9 mouse cellular contexts compared by ENCODE assay signal in the genomic region with DNA sequence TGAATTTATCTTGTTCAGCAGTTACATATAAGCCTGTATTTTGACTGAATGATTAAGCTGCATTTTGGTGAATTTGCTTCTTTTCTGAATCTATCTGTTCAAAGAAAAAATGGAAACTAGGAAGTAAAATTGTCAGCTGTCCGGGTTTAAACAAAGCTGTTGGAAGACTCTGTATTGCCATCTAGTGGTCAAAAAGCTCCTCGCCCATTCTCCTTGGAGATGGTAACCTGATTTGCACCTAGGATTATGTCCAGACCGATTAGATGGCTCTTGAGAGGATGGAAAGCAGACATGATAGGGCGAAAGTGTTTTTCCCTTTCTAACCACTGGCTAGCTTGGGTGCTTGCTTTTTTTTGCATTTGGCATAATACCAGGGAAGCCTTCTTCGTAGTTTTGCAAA. TPM values are rescaled to one million over a fixed set of nuclear protein-coding genes. Genes with fewer than 3 reads are reported as not detected.
DNase-seq lines count a peak whose midpoint lies in the region; ATAC-seq lines count a peak whose summit lies in the region.
"Had no signal": no experiment of that assay in that cellular context is flagged by ENCODE, and none has a peak within 500 bp of the region (broad histone marks: within the 10 kb centered on the region; RNA-seq: fewer than 3 reads in every experiment).

No protein-coding gene starts in this region.

- H3K27me3 ChIP-seq in forebrain, embryonic 16.5 days (replicated peaks; ENCODE audit: control insufficient read depth, insufficient read depth, low read length), result no peaks in the 10 kb centered on the region
- no peaks in the 10 kb centered on the region for H3K27me3 ChIP-seq in limb, embryonic 11.5 days (ENCODE audit: control insufficient read depth, insufficient read depth, low read length)
- H3K27me3 ChIP-seq: heart, embryonic 13.5 days had no signal

- H3K9ac ChIP-seq in forebrain, embryonic 16.5 days (replicated peaks; ENCODE audit: low read depth, low read length), result no peak overlapping the region
- H3K9ac ChIP-seq in limb, embryonic 11.5 days (ENCODE audit: low read length), result no peak overlapping the region
- H3K9ac ChIP-seq: heart, embryonic 13.5 days had no signal

- no peak overlapping the region for H3K4me2 ChIP-seq in forebrain, embryonic 16.5 days (ENCODE audit: low read length)
- no peak overlapping the region for H3K4me2 ChIP-seq in limb, embryonic 11.5 days (ENCODE audit: low read depth, severe bottlenecking)
- H3K4me2 ChIP-seq: heart, embryonic 13.5 days had no signal

- ATAC-seq in forebrain, embryonic 16.5 days, result 0 out of 2 replicates have a peak, but pooled peaks have one; percentile 67
- no peak for ATAC-seq in limb, embryonic 11.5 days (ENCODE audit: insufficient number of reproducible peaks, low FRiP score, low TSS enrichment, low read depth)
- ATAC-seq in erythroid progenitor cell, adult 5-6 weeks (replicated peaks; ENCODE audit: low FRiP score, poor library complexity, severe bottlenecking), result no peak

- H3K9me3 ChIP-seq in forebrain, embryonic 16.5 days (ENCODE audit: control insufficient read depth, low read length), result no peaks in the 10 kb centered on the region
- H3K9me3 ChIP-seq in limb, embryonic 11.5 days (ENCODE audit: control insufficient read depth, low read length), result no peaks in the 10 kb centered on the region
- H3K9me3 ChIP-seq: heart, embryonic 13.5 days had no signal

- H3K4me1 ChIP-seq in forebrain, embryonic 16.5 days (replicated peaks; ENCODE audit: control insufficient read depth, insufficient read depth, low read length), result no peaks in the 10 kb centered on the region
- H3K4me1 ChIP-seq in limb, embryonic 11.5 days (ENCODE audit: control insufficient read depth, insufficient read depth, low read length), result no peaks in the 10 kb centered on the region
- H3K4me1 ChIP-seq: heart, embryonic 13.5 days had no signal

- no peak overlapping the region for H3K27ac ChIP-seq in forebrain, embryonic 16.5 days (ENCODE audit: low read length)
- no peak overlapping the region for H3K27ac ChIP-seq in limb, embryonic 11.5 days (replicated peaks; ENCODE audit: low read depth, low read length)
- H3K27ac ChIP-seq: heart, embryonic 13.5 days had no signal

- peak; percentile 6 for DNase-seq in 3134 (ENCODE audit: extremely low read depth, insufficient read length, low spot score)
- DNase-seq in B cell, adult 2 months, result peak; percentile 19 to 26
- peak; percentile 28 for DNase-seq in c-Kit-positive CD71-negative TER-119-negative erythroid progenitor cells, embryonic 14.5 days (ENCODE audit: low read depth)
- peak; percentile 69 for DNase-seq in kidney, adult 9 months
- DNase-seq in limb, embryonic 11.5 days (ENCODE audit: low spot score), result peak; percentile 60
- DNase-seq in retina, postnatal 1 day, result peak; percentile 78

- H3K36me3 ChIP-seq in forebrain, embryonic 16.5 days (ENCODE audit: control insufficient read depth, insufficient read depth), result no peaks in the 10 kb centered on the region
- no peaks in the 10 kb centered on the region for H3K36me3 ChIP-seq in limb, embryonic 11.5 days (ENCODE audit: control insufficient read depth, insufficient read depth, low read length)
- H3K36me3 ChIP-seq: heart, embryonic 13.5 days had no signal

- WGBS in forebrain, embryonic 16.5 days, result 33% methylated on average over 5 of the region's 5 CpGs
- WGBS in limb, embryonic 11.5 days, result 37% methylated on average over 5 of the region's 5 CpGs

- H3K4me3 ChIP-seq in forebrain, embryonic 16.5 days (replicated peaks; ENCODE audit: low read length), result no peak overlapping the region
- H3K4me3 ChIP-seq in limb, embryonic 11.5 days (ENCODE audit: low read depth, low read length), result no peak overlapping the region
- H3K4me3 ChIP-seq: heart, embryonic 13.5 days had no signal

RNA-seq across cellular contexts. Expression of gene 4930578C19Rik, which starts 19.1 kb away (rescaled TPM):
- 0.60 and 0.70 TPM in 2 replicates for polyA plus RNA-seq in forebrain, embryonic 16.5 days (2015; fragmentation: Nextera tagmentation; extraction: Ambion mirVana)
- 0.39 and 0.84 TPM in 2 replicates for polyA plus RNA-seq in limb, embryonic 11.5 days (2014; fragmentation: Nextera tagmentation; extraction: Ambion mirVana)
- not detected in 2 replicates for total RNA-seq in erythroid progenitor cell, adult 5-6 weeks (2015; ENCODE audit: low replicate concordance)
- not detected in 2 replicates for total RNA-seq in erythroid progenitor cell, adult 5-6 weeks (2017; ENCODE audit: low replicate concordance)

Comparison
In these comparisons a context has a peak if more than half of its experiments do, and no peak if none do; other contexts are left out.
1. DNase-seq: peak in every context shown above with its lines; median percentile 78 in retina, postnatal 1 day; 69 in kidney, adult 9 months; 60 in limb, embryonic 11.5 days; 28 in c-Kit-positive CD71-negative TER-119-negative erythroid progenitor cells, embryonic 14.5 days; 22 in B cell, adult 2 months; 6 in 3134.